In genomic region chr11:7214342-7214660, GRCm38 (mm10) we compare ENCODE assay signal across 11 mouse cellular contexts. TPM values are rescaled to one million over a fixed set of nuclear protein-coding genes. Genes with fewer than 3 reads are reported as not detected.
A peak's percentile ranks its signal among the peaks of the same experiment; 100 is the strongest.
DNase-seq lines count a peak whose midpoint lies in the region; ATAC-seq lines count a peak whose summit lies in the region.
"Had no signal": no experiment of that assay in that cellular context is flagged by ENCODE, and none has a peak within 500 bp of the region (broad histone marks: within the 10 kb centered on the region; RNA-seq: fewer than 3 reads in every experiment).

No protein-coding gene starts in this region.

- peak overlapping the region; percentile 98 for H3K4me2 ChIP-seq in heart, embryonic 15.5 days
- peak overlapping the region; percentile 91 for H3K4me2 ChIP-seq in embryonic facial prominence, embryonic 11.5 days (ENCODE audit: low read depth, low read length)
- peak overlapping the region; percentile 94 for H3K4me2 ChIP-seq in hindbrain, embryonic 14.5 days (replicated peaks)
- peak overlapping the region; percentile 85 for H3K4me2 ChIP-seq in midbrain, embryonic 14.5 days (ENCODE audit: low read length)

- intact Hi-C loops in heart, postnatal 14 days (cut with DNase I): loop anchor here (5.0 to 10.0 kb wide), 5 partner anchors 120 to 920 kb away; no protein-coding TSS in a partner anchor

- ATAC-seq in heart, embryonic 15.5 days (replicated peaks; ENCODE audit: insufficient number of reproducible peaks, insufficient read depth, low FRiP score, low read depth): no peak
- no peak for ATAC-seq in embryonic facial prominence, embryonic 11.5 days (replicated peaks; ENCODE audit: insufficient number of reproducible peaks, low FRiP score, low TSS enrichment, low read depth)
- no peak for ATAC-seq in hindbrain, embryonic 14.5 days (ENCODE audit: low FRiP score)
- no peak for ATAC-seq in midbrain, embryonic 14.5 days (ENCODE audit: low FRiP score, low TSS enrichment)

- DNase-seq in heart, postnatal 14 days: no peak
- no peak for DNase-seq in embryonic facial prominence, embryonic 11.5 days (ENCODE audit: low spot score)
- DNase-seq in hindbrain, embryonic 14.5 days (ENCODE audit: low spot score): no peak
- DNase-seq in midbrain, embryonic 14.5 days: no peak
- DNase-seq in thymus, postnatal 36 days: no peak
- no peak for DNase-seq in adrenal gland, postnatal 25 days
- no peak for DNase-seq in cerebellum, adult 9-10 months

- no peak overlapping the region for H3K27ac ChIP-seq in heart, embryonic 15.5 days
- no peak overlapping the region for H3K27ac ChIP-seq in embryonic facial prominence, embryonic 11.5 days (replicated peaks; ENCODE audit: low read depth, low read length)
- H3K27ac ChIP-seq in hindbrain, embryonic 14.5 days: peak overlapping the region; percentile 89; the same call in 1 of the 2 replicates
- H3K27ac ChIP-seq in midbrain, embryonic 14.5 days (replicated peaks; ENCODE audit: low read depth, low read length): no peak overlapping the region

- peaks cover 39% of the 10 kb centered on the region for H3K27me3 ChIP-seq in heart, embryonic 15.5 days
- peaks cover 18% of the 10 kb centered on the region for H3K27me3 ChIP-seq in embryonic facial prominence, embryonic 11.5 days (ENCODE audit: control insufficient read depth, insufficient read depth, low read length)
- peaks cover 34% of the 10 kb centered on the region for H3K27me3 ChIP-seq in hindbrain, embryonic 14.5 days (ENCODE audit: control insufficient read depth, insufficient read depth, low read length)
- H3K27me3 ChIP-seq in midbrain, embryonic 14.5 days (ENCODE audit: control insufficient read depth, insufficient read depth, low read length): peaks cover 27% of the 10 kb centered on the region
- H3K27me3 ChIP-seq: CH12.LX had no signal

- no peaks in the 10 kb centered on the region for H3K36me3 ChIP-seq in heart, embryonic 15.5 days
- no peaks in the 10 kb centered on the region for H3K36me3 ChIP-seq in embryonic facial prominence, embryonic 11.5 days (replicated peaks; ENCODE audit: control insufficient read depth, insufficient read depth, low read depth, low read length)
- no peaks in the 10 kb centered on the region for H3K36me3 ChIP-seq in hindbrain, embryonic 14.5 days (replicated peaks; ENCODE audit: control insufficient read depth, insufficient read depth)
- no peaks in the 10 kb centered on the region for H3K36me3 ChIP-seq in midbrain, embryonic 14.5 days (ENCODE audit: control insufficient read depth, insufficient read depth, low read length)

- H3K4me3 ChIP-seq in heart, embryonic 15.5 days: peak overlapping the region; percentile 69
- peak overlapping the region; percentile 54 for H3K4me3 ChIP-seq in embryonic facial prominence, embryonic 11.5 days (ENCODE audit: low read depth, low read length)
- peak overlapping the region; percentile 80 for H3K4me3 ChIP-seq in hindbrain, embryonic 14.5 days (replicated peaks; ENCODE audit: low read length)
- peak overlapping the region; percentile 65 for H3K4me3 ChIP-seq in midbrain, embryonic 14.5 days (replicated peaks; ENCODE audit: low read depth, low read length)

- under 1% methylated on average over 12 of the region's 12 CpGs for WGBS in heart, embryonic 15.5 days
- WGBS in embryonic facial prominence, embryonic 11.5 days: under 1% methylated on average over 12 of the region's 12 CpGs
- under 1% methylated on average over 12 of the region's 12 CpGs for WGBS in hindbrain, embryonic 14.5 days
- WGBS in midbrain, embryonic 14.5 days: under 1% methylated on average over 12 of the region's 12 CpGs

- H3K4me1 ChIP-seq in heart, embryonic 15.5 days (replicated peaks): peaks cover 46% of the 10 kb centered on the region
- no peaks in the 10 kb centered on the region for H3K4me1 ChIP-seq in embryonic facial prominence, embryonic 11.5 days (ENCODE audit: control insufficient read depth, insufficient read depth, low read length)
- H3K4me1 ChIP-seq in hindbrain, embryonic 14.5 days (replicated peaks; ENCODE audit: control insufficient read depth, insufficient read depth, low read length): peaks cover 31% of the 10 kb centered on the region
- H3K4me1 ChIP-seq in midbrain, embryonic 14.5 days (ENCODE audit: control insufficient read depth, insufficient read depth, low read length): peaks cover 18% of the 10 kb centered on the region

- no peaks in the 10 kb centered on the region for H3K9me3 ChIP-seq in heart, embryonic 15.5 days (replicated peaks)
- no peaks in the 10 kb centered on the region for H3K9me3 ChIP-seq in embryonic facial prominence, embryonic 11.5 days (replicated peaks; ENCODE audit: control insufficient read depth, low read length)
- H3K9me3 ChIP-seq in hindbrain, embryonic 14.5 days (ENCODE audit: control insufficient read depth, low read length): no peaks in the 10 kb centered on the region
- H3K9me3 ChIP-seq in midbrain, embryonic 14.5 days (ENCODE audit: control insufficient read depth, low read length): no peaks in the 10 kb centered on the region

- H3K9ac ChIP-seq in heart, embryonic 15.5 days: no peak overlapping the region
- no peak overlapping the region for H3K9ac ChIP-seq in embryonic facial prominence, embryonic 11.5 days (replicated peaks; ENCODE audit: low read length)
- H3K9ac ChIP-seq in hindbrain, embryonic 14.5 days: peak overlapping the region; percentile 91
- peak overlapping the region; percentile 80 for H3K9ac ChIP-seq in midbrain, embryonic 14.5 days (replicated peaks; ENCODE audit: low read length)

RNA-seq across cellular contexts. Expression of gene Igfbp3, which starts 0.6 kb away (rescaled TPM):
- 37.8 and 42.0 TPM in 2 replicates for polyA plus RNA-seq in heart, embryonic 15.5 days (2015; fragmentation: Nextera tagmentation; extraction: Ambion mirVana)
- 10 to 100 TPM; 34.1 to 43.8 TPM for total RNA-seq in heart, postnatal 14 days (2021)
- 51.1 and 53.7 TPM in 2 replicates for polyA plus RNA-seq in embryonic facial prominence, embryonic 11.5 days (2014; fragmentation: Nextera tagmentation; extraction: Ambion mirVana)
- 19.7 and 22.3 TPM in 2 replicates for polyA plus RNA-seq in hindbrain, embryonic 14.5 days (2014; fragmentation: Nextera tagmentation; extraction: Ambion mirVana)
- 9.4 and 13.3 TPM in 2 replicates for polyA plus RNA-seq in midbrain, embryonic 14.5 days (2014; fragmentation: Nextera tagmentation; extraction: Ambion mirVana)
- 40.3 and 43.5 TPM in 2 replicates for total RNA-seq in adrenal gland, postnatal 25 days (2021)
- total RNA-seq: CH12.LX; granulocyte monocyte progenitor cell, adult 5-6 weeks had no signal

RNA-seq across cellular contexts. Expression of gene Igfbp1, which starts 16.7 kb away (rescaled TPM):
- 0.34 and 1.2 TPM in 2 replicates for polyA plus RNA-seq in heart, embryonic 15.5 days (2015; fragmentation: Nextera tagmentation; extraction: Ambion mirVana)
- total RNA-seq in heart, postnatal 14 days (2021): not detected
- polyA plus RNA-seq in embryonic facial prominence, embryonic 11.5 days (2014; fragmentation: Nextera tagmentation; extraction: Ambion mirVana): 0.27 and 0.50 TPM in 2 replicates
- polyA plus RNA-seq in hindbrain, embryonic 14.5 days (2014; fragmentation: Nextera tagmentation; extraction: Ambion mirVana): not detected in 2 replicates
- 0.13 TPM in 2 replicates for polyA plus RNA-seq in midbrain, embryonic 14.5 days (2014; fragmentation: Nextera tagmentation; extraction: Ambion mirVana)
- 1.00 TPM in 1 of 2 replicates, not detected in the other for total RNA-seq in adrenal gland, postnatal 25 days (2021)
- total RNA-seq: CH12.LX; granulocyte monocyte progenitor cell, adult 5-6 weeks had no signal

RNA-seq across cellular contexts. Expression of gene Gm11985, which starts 25.9 kb away (rescaled TPM):
- polyA plus RNA-seq in heart, embryonic 15.5 days (2015; fragmentation: Nextera tagmentation; extraction: Ambion mirVana): not detected in 2 replicates
- not detected for total RNA-seq in heart, postnatal 14 days (2021)
- not detected in 2 replicates for polyA plus RNA-seq in embryonic facial prominence, embryonic 11.5 days (2014; fragmentation: Nextera tagmentation; extraction: Ambion mirVana)
- not detected in 2 replicates for polyA plus RNA-seq in hindbrain, embryonic 14.5 days (2014; fragmentation: Nextera tagmentation; extraction: Ambion mirVana)
- polyA plus RNA-seq in midbrain, embryonic 14.5 days (2014; fragmentation: Nextera tagmentation; extraction: Ambion mirVana): not detected in 2 replicates
- not detected in 2 replicates for total RNA-seq in adrenal gland, postnatal 25 days (2021)
- total RNA-seq: CH12.LX; granulocyte monocyte progenitor cell, adult 5-6 weeks had no signal
- polyA plus RNA-seq: brain, embryonic 14.5 days had no signal

Comparison
In these comparisons a context has a peak if more than half of its experiments do, and no peak if none do; other contexts are left out.
1. H3K9ac ChIP-seq: peak in hindbrain, embryonic 14.5 days (single experiment) and midbrain, embryonic 14.5 days (single experiment); none in heart, embryonic 15.5 days (single experiment) and embryonic facial prominence, embryonic 11.5 days (single experiment).
2. Peak in every context shown above with its lines, with median percentiles within 50 percentile points of each other: H3K4me2 ChIP-seq and H3K4me3 ChIP-seq.